Mouse (Mus musculus) layer of hippocampus, postnatal 25 days (tissue): Measurements from ENCODE around the gene Gpatch3. TPM values are rescaled to one million over a fixed set of nuclear protein-coding genes. Genes with fewer than 3 reads are reported as not detected.

Experiments used
- microRNA-seq, 2 experiments: library from miRNA; unstranded; fragments of <30 nt; microRNA quantifications; one replicate each; pipeline ENCODE4 v1.2.0; 2021
- total RNA-seq, 2 experiments: library from RNA; stranded (reverse); gene quantifications; 2 replicates each; pipeline ENCODE4 v1.2.3; 2021

The Gpatch3 gene
- total RNA-seq, 2 experiments from 2014 or later: 8.2 to 9.5 TPM

Small RNA genes within 50 kb of the gene (microRNA-seq; reads per million reads assigned to microRNA genes)
- gene Gm23158: 0 reads per million in 2 experiments

Other genes starting within 250 kb of the Gpatch3 start
- 10 to 100 TPM; 84.4 to 85.8 TPM for gene Wdtc1, start 221.3 kb upstream of the Gpatch3 start, total RNA-seq
- 10 to 100 TPM; 59.6 to 62.8 TPM for gene Slc9a1, start 205.0 kb upstream of the Gpatch3 start, total RNA-seq
- not detected for gene Tent5b, start 94.6 kb upstream of the Gpatch3 start, total RNA-seq
- gene Trnp1, start 76.2 kb upstream of the Gpatch3 start, total RNA-seq: 100 to 1,000 TPM; 183 to 201 TPM
- gene Kdf1, start 55.8 kb upstream of the Gpatch3 start, total RNA-seq: not detected
- 100 to 1,000 TPM; 117 TPM for gene Nudc, start 28.7 kb upstream of the Gpatch3 start, total RNA-seq
- not detected for gene Nr0b2, start 21.4 kb upstream of the Gpatch3 start, total RNA-seq
- 10 to 100 TPM; 10.0 to 10.2 TPM for gene Gpn2, start 9.6 kb downstream of the Gpatch3 start, total RNA-seq
- gene Sfn, start 27.4 kb downstream of the Gpatch3 start, total RNA-seq: 1 to 10 TPM; 1.5 to 1.9 TPM
- gene Zdhhc18, start 75.4 kb downstream of the Gpatch3 start, total RNA-seq: 10 to 100 TPM; 33.6 to 39.8 TPM
- 1 to 10 TPM; 7.9 to 9.6 TPM for gene Pigv, start 97.9 kb downstream of the Gpatch3 start, total RNA-seq
- 10 to 100 TPM; 68.5 to 88.4 TPM for gene Arid1a, start 182.0 kb downstream of the Gpatch3 start, total RNA-seq